Mouse (Mus musculus) kidney, embryonic 16.5 days (tissue): ENCODE measurements around the gene Hoxa10. TPM values are rescaled to one million over a fixed set of nuclear protein-coding genes. Genes with fewer than 3 reads are reported as not detected.

Experiments used
- ATAC-seq: fragments of 200-750 bp; cut with Nextera tagmentation; 2 replicates; pipeline ENCODE4 v1.8.0; 2017; ENCODE audit warnings: moderate TSS enrichment; ENCODE audit not compliant: low FRiP score, low TSS enrichment
- H3K27ac ChIP-seq: fragments of 300-500 bp; sonication (generic); 2 replicates; pipeline ENCODE4 v1.5.1; 2014; ENCODE audit warnings: low read length
- H3K27me3 ChIP-seq: fragments of 300-500 bp; sonication (generic); 2 replicates; pipeline ENCODE4 v1.6.1; 2014; ENCODE audit warnings: low read length, control low read depth, mixed read lengths; ENCODE audit not compliant: insufficient read depth
- H3K36me3 ChIP-seq: fragments of 300-500 bp; sonication (generic); 2 replicates; pipeline ENCODE4 v1.6.1; 2014; ENCODE audit warnings: low read length, control low read depth, mixed read lengths; ENCODE audit not compliant: insufficient read depth
- H3K4me1 ChIP-seq: fragments of 300-500 bp; sonication (generic); 2 replicates; pipeline ENCODE4 v1.6.1; 2014; ENCODE audit warnings: low read length, control low read depth, mixed read lengths; ENCODE audit not compliant: insufficient read depth
- H3K4me2 ChIP-seq: fragments of 300-500 bp; sonication (generic); replicated peaks from 2 replicates; pipeline ENCODE4 v1.6.1; 2014; ENCODE audit warnings: low read depth, low read length
- H3K4me3 ChIP-seq: fragments of 300-500 bp; sonication (generic); 2 replicates; pipeline ENCODE4 v1.5.1; 2014; ENCODE audit warnings: mild to moderate bottlenecking, low read length
- H3K9ac ChIP-seq: fragments of 300-500 bp; sonication (generic); replicated peaks from 2 replicates; pipeline ENCODE4 v1.6.1; 2014; ENCODE audit warnings: low read length
- H3K9me3 ChIP-seq: fragments of 300-500 bp; sonication (generic); 2 replicates; pipeline ENCODE4 v1.6.1; 2016; ENCODE audit warnings: low read length, control low read depth
- WGBS: fragments of 180-500 bp; shearing (Covaris S2); extraction: QIAGEN DNeasy Blood & Tissue Kit; methylation state at CpG from one replicate; pipeline ENCODE4 v1.1.7; 2014; 5-methylcytosine and 5-hydroxymethylcytosine counted together
- polyA plus RNA-seq: library from polyadenylated mRNA; unstranded; fragments of >200 nt; fragmentation: Nextera tagmentation; extraction: Ambion mirVana; gene quantifications from 2 replicates; pipeline ENCODE4 v1.2.1, GENCODE M21; 2015

Gene Hoxa10
- polyA plus RNA-seq, 1 experiment from 2014 or later: 147 TPM

- 3% methylated on average over 59 of the region's 59 CpGs for WGBS
- Histone ChIP-seq H3K9ac (no peak overlapping the region; the same call in 1 of the 2 replicates), H3K4me1 (peaks cover 24% of the 10 kb centered on the region), H3K27me3 (peaks cover 60% of the 10 kb centered on the region), H3K36me3 (0 out of 2 replicates have a peak, but pooled peaks cover 3% of the 10 kb centered on the region), H3K27ac (no peak overlapping the region), H3K9me3 (no peaks in the 10 kb centered on the region), H3K4me2 (peak overlapping the region; percentile 44), H3K4me3 (peak overlapping the region; percentile 40)
- 0 out of 2 replicates have a peak, but pooled peaks have one; percentile 5 for ATAC-seq
These were observed 13.2 kb upstream of the Hoxa10 start for GRCm38 (mm10) chr6:52253511-52254500.

GRCm38 (mm10) chr6:52252775-52253376 lies 12.2 kb upstream of the Hoxa10 start:
- Histone ChIP-seq H3K4me3 (peak overlapping the region; percentile 40), H3K4me2 (peak overlapping the region; percentile 44), H3K36me3 (0 out of 2 replicates have a peak, but pooled peaks cover 3% of the 10 kb centered on the region), H3K4me1 (peaks cover 32% of the 10 kb centered on the region), H3K27ac (no peak overlapping the region), H3K27me3 (peaks cover 52% of the 10 kb centered on the region), H3K9me3 (no peaks in the 10 kb centered on the region), H3K9ac (no peak overlapping the region; the same call in 1 of the 2 replicates)
- 10% methylated on average over 35 of the region's 35 CpGs for WGBS
- ATAC-seq: peak; percentile 28; the same call in 1 of the 2 replicates

- Histone ChIP-seq H3K36me3 (0 out of 2 replicates have a peak, but pooled peaks cover 3% of the 10 kb centered on the region), H3K4me3 (peak overlapping the region; percentile 40), H3K27me3 (peaks cover 53% of the 10 kb centered on the region), H3K9ac (no peak overlapping the region), H3K4me2 (peak overlapping the region; percentile 44), H3K27ac (no peak overlapping the region), H3K4me1 (peaks cover 32% of the 10 kb centered on the region), H3K9me3 (no peaks in the 10 kb centered on the region)
- no peak for ATAC-seq
- WGBS: 37% methylated on average over 24 of the region's 24 CpGs
These were observed 11.5 kb upstream of the Hoxa10 start for GRCm38 (mm10) chr6:52252016-52252774.

GRCm38 (mm10) chr6:52251177-52251879 lies 10.7 kb upstream of the Hoxa10 start:
- H3K9me3 ChIP-seq: no peaks in the 10 kb centered on the region
- no peak overlapping the region for H3K27ac ChIP-seq
- H3K9ac ChIP-seq: no peak overlapping the region
- 0 out of 2 replicates have a peak, but pooled peaks cover 3% of the 10 kb centered on the region for H3K36me3 ChIP-seq
- no peak overlapping the region for H3K4me3 ChIP-seq
- WGBS: 48% methylated on average over 7 of the region's 7 CpGs
- H3K4me2 ChIP-seq: no peak overlapping the region
- peaks cover 32% of the 10 kb centered on the region for H3K4me1 ChIP-seq
- no peak for ATAC-seq
- peaks cover 47% of the 10 kb centered on the region for H3K27me3 ChIP-seq

- Histone ChIP-seq H3K4me3 (peak overlapping the region; percentile 50), H3K9ac (peak overlapping the region; percentile 77), H3K36me3 (0 out of 2 replicates have a peak, but pooled peaks cover 3% of the 10 kb centered on the region), H3K27me3 (peaks cover 37% of the 10 kb centered on the region), H3K27ac (peak overlapping the region; percentile 95), H3K4me2 (peak overlapping the region; percentile 67), H3K4me1 (peaks cover 32% of the 10 kb centered on the region), H3K9me3 (no peaks in the 10 kb centered on the region)
- WGBS: 28% methylated on average over 4 of the region's 4 CpGs
- ATAC-seq: no peak
These were observed 9.2 kb upstream of the Hoxa10 start for GRCm38 (mm10) chr6:52249826-52250225.

GRCm38 (mm10) chr6:52249415-52249738 lies 8.7 kb upstream of the Hoxa10 start:
- H3K27me3 ChIP-seq: peaks cover 37% of the 10 kb centered on the region
- WGBS: 6% methylated on average over 16 of the region's 16 CpGs
- H3K36me3 ChIP-seq: 0 out of 2 replicates have a peak, but pooled peaks cover 3% of the 10 kb centered on the region
- no peaks in the 10 kb centered on the region for H3K9me3 ChIP-seq
- ATAC-seq: no peak
- H3K27ac ChIP-seq: peak overlapping the region; percentile 95
- H3K4me1 ChIP-seq: peaks cover 32% of the 10 kb centered on the region
- H3K4me2 ChIP-seq: peak overlapping the region; percentile 67
- peak overlapping the region; percentile 77 for H3K9ac ChIP-seq
- peak overlapping the region; percentile 50 for H3K4me3 ChIP-seq

GRCm38 (mm10) chr6:52248638-52249414 lies 8.2 kb upstream of the Hoxa10 start:
- Histone ChIP-seq H3K4me1 (peaks cover 32% of the 10 kb centered on the region), H3K4me3 (peak overlapping the region; percentile 50), H3K9ac (peak overlapping the region; percentile 77), H3K9me3 (no peaks in the 10 kb centered on the region), H3K36me3 (0 out of 2 replicates have a peak, but pooled peaks cover 3% of the 10 kb centered on the region), H3K4me2 (peak overlapping the region; percentile 67), H3K27me3 (peaks cover 31% of the 10 kb centered on the region), H3K27ac (peak overlapping the region; percentile 95)
- WGBS: 4% methylated on average over 27 of the region's 27 CpGs
- no peak for ATAC-seq

- H3K9ac ChIP-seq: peak overlapping the region; percentile 77
- WGBS: 4% methylated on average over 23 of the region's 23 CpGs
- peak overlapping the region; percentile 67 for H3K4me2 ChIP-seq
- ATAC-seq: 0 out of 2 replicates have a peak, but pooled peaks have one; percentile 7
- H3K4me3 ChIP-seq: peak overlapping the region; percentile 50
- H3K27me3 ChIP-seq: peaks cover 26% of the 10 kb centered on the region
- no peaks in the 10 kb centered on the region for H3K9me3 ChIP-seq
- peak overlapping the region; percentile 95 for H3K27ac ChIP-seq
- 0 out of 2 replicates have a peak, but pooled peaks cover 3% of the 10 kb centered on the region for H3K36me3 ChIP-seq
- H3K4me1 ChIP-seq: peaks cover 26% of the 10 kb centered on the region
These were observed 7.3 kb upstream of the Hoxa10 start for GRCm38 (mm10) chr6:52247766-52248637.
